Mouse (Mus musculus): ENCODE measurements at regions not wholly inside any gene's neighbourhood (a gene's known extent, or its start where the extent isn't known, plus 50 kb on each side); places are given as distances from the start of the nearest gene placed in this dataset.

DNA sequence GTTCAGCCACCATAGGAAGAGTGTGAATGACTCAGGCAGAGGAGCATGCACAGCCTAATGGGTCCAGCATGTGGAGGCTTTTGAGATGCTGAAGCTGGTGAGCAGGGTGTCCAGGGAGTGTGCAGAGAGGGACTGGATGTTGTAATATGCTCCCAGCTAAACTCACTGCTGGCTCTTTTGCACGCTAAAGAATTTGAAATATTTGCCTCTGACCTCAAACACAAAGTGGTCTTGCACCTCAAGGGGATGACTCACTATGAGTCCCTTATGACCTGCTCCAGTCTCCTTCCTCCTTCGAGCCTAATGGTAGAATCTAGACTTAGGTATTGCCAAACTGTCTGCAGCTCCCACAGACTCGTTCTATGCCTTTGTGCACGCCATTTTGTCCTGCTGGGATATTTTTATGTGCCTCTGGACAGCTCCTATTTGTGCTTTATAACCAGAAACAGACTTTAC lies 55.0 kb upstream of the Slit3 start:
- DNase-seq (ENCODE audit: extremely low spot score) = no peak

DNA sequence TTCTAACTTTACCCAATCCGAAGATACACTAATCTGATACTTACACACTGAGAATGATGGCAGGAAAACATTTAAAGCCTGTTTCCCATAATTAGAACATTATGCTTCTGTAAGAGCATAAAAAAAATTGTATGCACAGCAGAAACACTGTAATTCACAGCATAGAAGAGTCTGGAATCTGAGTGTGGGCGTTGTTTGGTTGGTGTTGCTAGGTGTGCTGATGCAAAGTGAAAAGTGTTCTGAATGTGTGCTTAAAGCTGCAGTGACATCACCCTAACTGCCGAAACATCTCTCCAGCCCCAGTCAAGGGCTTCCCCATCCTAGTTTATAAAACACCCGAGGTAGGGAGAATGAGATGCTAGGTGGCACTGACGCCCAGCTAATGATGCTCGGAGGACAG lies 63.2 kb upstream of the Slit3 start:
- no peak for DNase-seq (ENCODE audit: extremely low spot score)

DNA sequence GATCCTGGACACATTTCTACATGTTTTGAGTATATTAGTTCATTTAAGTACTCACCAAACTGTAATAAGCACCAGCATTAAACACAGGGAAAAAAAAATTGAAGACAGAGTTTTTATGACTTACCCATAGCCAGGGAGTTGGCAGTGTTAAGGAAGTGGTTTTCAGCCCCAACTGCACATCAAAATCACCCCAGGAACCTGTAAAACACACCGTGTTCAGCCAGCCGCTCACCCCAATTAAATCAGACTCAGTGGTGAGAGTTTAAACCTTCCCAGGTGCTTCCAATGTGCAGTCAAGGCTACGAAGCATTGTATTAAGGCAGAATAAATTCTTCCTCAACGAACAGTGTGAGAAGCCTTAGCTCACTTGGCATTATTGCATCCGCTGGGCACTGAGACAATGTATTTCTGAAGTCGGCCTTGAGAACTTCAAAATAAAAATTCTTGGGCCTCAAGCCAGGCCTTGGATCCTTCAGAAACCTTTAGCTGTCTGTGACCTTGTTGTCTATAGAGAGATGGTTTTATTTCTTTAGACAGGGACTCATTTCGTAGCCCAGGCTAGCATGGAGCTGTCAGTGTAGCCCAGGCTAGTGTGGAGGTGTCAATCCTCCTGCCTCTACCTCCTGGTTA lies 65.4 kb upstream of the Slit3 start:
- no peak for DNase-seq (ENCODE audit: extremely low spot score)

DNA sequence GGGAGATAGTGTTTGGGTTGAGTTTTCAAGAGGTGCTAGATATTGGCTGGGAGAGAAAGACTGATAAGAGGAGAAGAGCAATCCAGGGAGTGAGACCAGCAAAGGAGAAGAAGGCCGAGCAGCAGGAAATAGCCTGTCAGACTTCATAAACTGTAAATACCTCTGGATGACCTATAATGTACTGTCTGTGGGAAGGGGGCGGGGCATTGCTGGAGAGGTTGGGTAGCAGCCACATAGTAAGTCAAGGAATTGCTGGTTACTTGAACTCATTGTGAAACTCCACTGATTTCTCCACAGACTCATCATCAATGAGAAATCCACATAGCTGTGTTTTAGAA lies 67.4 kb upstream of the Slit3 start:
- no peak for DNase-seq (ENCODE audit: extremely low spot score)

DNA sequence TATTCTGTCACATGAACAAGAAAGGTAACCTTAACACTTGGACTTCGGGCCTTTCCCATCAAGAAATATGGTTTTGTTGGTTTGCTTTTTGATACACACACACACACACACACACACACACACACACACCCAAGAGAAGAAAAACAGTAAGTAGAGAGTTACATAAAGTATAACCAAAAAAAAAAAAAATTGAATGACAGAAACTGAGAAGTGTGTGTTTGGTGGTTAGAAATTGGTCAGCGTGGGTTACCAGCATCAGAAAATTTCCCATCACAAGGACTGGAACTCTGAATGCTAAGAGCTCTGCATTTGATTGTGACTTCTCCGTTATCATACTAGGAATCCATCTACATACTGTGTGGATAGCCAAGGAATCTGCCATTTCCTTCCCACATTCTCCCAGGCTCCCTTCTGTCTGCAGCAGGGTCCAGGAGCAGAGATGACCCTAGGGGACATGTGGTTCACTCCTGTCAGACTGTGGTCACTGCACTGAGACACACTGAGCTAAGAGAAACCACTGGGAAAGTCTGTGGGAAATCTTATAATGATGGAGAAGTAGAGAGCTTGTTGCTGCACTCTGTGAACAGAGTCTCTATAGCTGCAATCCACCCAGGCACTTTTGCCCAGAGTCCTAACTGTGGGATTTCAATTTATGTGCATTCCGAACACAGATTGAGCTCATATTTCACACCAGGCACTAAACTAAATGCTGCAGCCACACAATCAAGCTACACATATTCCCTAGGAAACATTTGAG lies 68.0 kb upstream of the Slit3 start:
- DNase-seq (ENCODE audit: extremely low spot score) = no peak

GRCm38 (mm10) chr11:35049663-35050215 lies 71.3 kb upstream of the Slit3 start:
- no peak for DNase-seq (ENCODE audit: extremely low spot score)

DNA sequence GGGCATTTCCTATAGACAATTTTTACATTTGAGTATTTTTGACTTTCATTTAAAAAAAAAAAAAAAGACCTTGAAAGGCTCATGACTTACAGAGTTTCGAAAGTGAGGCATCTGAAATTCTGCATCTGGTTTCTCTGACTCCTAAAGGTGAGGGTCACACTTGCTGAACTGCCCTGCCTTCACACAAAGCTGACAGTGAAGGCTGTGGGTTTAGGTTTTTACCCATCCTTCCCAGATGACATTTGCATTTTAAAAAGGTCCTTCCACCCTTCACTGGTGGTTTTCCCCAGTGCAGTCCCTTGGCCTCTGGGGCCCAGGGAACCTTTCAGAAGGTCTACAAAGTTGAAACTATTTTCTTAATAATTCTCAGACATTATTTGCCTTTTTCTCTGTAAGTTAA lies 76.4 kb upstream of the Slit3 start:
- DNase-seq (ENCODE audit: extremely low spot score) = no peak

- peak; percentile 22 for DNase-seq (ENCODE audit: extremely low spot score)
Measured at GRCm38 (mm10) chr11:35024448-35024847, 96.6 kb upstream of the Slit3 start.

DNA sequence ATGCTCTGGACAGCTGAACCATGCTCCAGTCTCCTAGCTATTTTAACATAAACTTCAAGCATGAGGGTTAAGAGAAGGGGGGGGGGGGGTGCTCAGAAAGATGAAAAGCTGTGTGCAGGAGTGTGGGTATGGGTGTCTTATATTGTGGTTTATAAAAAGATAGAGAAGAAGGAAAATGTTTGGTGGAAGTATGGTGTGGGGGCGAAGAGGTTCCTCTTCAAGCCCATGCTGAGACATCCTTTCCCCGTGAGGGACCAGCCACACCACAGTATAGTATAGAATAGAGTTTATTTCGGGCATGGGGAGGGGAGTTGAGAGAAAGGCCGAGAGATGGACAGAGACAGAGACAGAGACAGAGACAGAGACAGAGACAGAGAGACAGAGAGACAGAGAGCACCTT lies 97.2 kb upstream of the Slit3 start:
- no peak for DNase-seq (ENCODE audit: extremely low spot score)

DNA sequence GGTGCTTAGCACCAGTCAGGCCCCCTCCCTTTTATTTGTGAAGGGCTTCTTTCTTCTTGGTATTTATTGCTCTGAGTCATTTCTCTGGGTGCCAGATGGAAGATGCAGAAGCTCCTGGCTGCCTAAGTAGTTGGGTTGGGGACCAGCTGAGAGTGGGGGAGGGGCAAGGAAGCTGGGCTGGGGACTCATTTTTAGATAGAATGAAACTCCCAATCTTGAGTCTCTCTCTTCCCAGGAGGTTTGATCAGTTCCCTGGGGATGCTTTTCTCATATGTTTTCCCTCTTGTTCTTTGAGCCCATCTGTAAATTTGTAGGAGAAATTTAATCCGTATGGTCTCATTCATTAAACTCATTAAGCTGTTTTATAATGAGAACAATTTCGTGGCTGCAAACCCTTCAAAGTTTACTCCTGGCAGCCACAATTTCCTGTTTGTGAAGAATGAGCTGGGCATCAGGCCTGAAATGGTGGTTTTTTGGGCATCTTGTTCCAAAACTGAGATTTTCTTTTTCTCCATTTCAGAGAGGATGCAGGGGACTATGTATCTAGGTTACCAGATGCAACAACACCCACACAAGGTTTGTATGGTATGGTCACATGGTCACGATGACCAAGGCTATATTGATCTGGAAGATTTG lies 98.9 kb upstream of the Slit3 start:
- no peak for DNase-seq (ENCODE audit: extremely low spot score)

DNA sequence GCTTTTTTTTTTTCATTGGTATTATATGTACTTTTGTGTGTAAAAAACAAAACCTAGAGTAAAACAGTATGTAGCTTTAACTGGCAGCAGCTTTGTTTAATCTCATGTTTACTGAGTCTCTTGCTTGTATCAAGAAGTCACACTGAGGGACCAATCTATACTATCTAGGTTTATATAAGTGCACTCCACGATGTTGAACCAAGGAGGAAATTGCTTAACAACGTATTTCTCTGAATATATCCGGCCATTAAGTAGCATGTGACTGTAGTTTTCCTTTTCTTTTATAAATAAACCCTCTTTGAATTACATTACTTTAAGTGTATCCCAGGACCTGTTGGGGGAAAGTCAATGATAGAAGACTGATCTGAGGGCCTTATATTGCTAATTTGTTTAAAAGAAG lies 104.0 kb upstream of the Slit3 start:
- no peak for DNase-seq (ENCODE audit: extremely low spot score)

GRCm38 (mm10) chr11:35011521-35012476 lies 109.2 kb upstream of the Slit3 start:
- DNase-seq (ENCODE audit: extremely low spot score) = peak; percentile 22

GRCm38 (mm10) chr11:35006773-35007567 lies 114.1 kb upstream of the Slit3 start:
- peak; percentile 5 for DNase-seq (ENCODE audit: extremely low spot score)

- DNase-seq (ENCODE audit: extremely low spot score) = no peak
Measured at GRCm38 (mm10) chr11:35005143-35005542, 115.9 kb upstream of the Slit3 start.

DNA sequence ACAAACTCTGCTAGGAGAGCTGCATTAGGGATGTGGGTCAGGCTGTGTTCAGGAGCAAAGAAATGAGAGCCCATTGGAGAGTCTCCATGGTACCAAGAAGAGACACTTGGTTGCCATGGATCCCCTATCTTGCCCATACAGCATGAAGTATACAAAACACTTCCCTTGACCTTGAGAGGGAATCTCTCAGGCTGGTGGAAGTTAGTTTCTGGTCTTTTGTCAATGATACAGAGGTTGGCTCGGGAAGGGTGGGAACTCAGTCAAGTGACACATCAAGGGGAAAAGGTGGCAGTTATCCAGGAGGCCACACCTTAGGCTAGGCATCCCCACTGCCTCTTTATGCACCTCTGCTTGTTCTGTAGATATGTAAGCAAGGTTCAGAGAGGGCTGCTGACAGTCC lies 116.6 kb upstream of the Slit3 start:
- DNase-seq (ENCODE audit: extremely low spot score) = no peak

GRCm38 (mm10) chr11:35003956-35004355 lies 117.1 kb upstream of the Slit3 start:
- DNase-seq (ENCODE audit: extremely low spot score) = peak; percentile 8

GRCm38 (mm10) chr11:34997906-34998305 lies 123.1 kb upstream of the Slit3 start:
- DNase-seq (ENCODE audit: extremely low spot score) = no peak

DNA sequence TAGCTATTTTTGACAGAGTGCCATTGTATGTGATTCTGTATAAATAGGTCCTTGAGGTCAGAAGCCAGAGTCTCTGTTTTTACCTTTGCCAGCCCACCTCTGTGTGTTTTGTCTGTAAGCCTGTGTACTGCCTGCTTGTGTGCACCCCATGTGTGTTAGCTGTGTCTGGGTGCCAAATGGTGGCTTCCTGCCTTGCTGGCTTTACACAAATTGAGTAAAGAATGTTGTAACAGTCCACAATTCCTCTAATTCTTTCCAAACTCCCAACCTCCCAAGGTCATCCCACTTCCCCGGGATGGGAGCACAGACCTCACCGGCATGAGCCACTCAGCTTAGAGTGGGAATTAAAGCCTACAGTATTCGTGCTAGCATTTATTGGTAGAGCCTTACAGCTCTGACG lies 125.5 kb upstream of the Slit3 start:
- DNase-seq (ENCODE audit: extremely low spot score) = no peak

DNA sequence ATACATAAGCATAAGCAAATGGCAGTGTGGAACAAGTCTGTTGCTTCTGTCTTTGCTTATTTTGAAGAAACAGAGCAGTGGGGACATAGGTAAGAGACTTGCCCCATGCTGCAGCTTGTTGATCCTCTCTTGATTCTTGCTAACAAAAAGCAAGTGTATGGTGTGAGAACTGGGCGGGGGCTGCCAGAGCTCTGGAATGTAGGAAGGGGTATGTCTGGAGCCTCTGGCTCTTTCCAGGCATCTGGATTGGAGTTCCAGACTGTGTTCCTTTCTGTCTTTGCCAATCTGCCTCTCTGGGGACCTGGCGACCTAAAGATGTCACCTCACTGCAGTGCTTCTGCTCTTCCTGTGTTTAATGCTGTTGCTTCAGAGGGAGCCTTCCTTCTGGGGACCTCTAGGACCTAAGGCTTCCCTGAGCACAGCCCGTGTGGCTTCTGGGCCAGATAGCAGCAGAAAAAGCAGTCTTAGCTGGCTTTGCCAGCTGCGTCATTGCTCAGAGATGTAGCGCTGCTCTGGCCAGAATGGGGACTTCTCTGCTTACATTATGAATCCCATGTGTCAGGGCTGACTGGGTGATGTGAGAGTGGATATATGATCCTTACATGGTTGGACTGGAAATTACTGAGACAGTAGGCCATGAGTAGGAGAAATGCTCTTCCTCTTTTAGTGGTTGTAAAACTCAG lies 138.1 kb upstream of the Slit3 start:
- DNase-seq (ENCODE audit: extremely low spot score) = no peak

GRCm38 (mm10) chr11:34980210-34980609 lies 140.8 kb upstream of the Slit3 start:
- DNase-seq (ENCODE audit: extremely low spot score) = no peak
